Mouse (Mus musculus) macrophage (primary cell): ENCODE measurements around the gene Zmynd8. TPM values are rescaled to one million over a fixed set of nuclear protein-coding genes. Genes with fewer than 3 reads are reported as not detected.
"Not testable (repeated sequence)": the region's sequence is repeated elsewhere in the genome, so short reads cannot be mapped to it uniquely, and the experiment has no call there.

ENCODE experiments used
- H3K27ac ChIP-seq: fragments of 350-480 bp; formaldehyde crosslinking; 2 replicates; pipeline ENCODE4 v1.9.0; 2021
- H3K36me3 ChIP-seq: fragments of 350-480 bp; formaldehyde crosslinking; 2 replicates; pipeline ENCODE4 v1.9.0; 2021; ENCODE audit errors: inconsistent target
- H3K4me3 ChIP-seq: fragments of 350-480 bp; formaldehyde crosslinking; 2 replicates; pipeline ENCODE4 v1.9.0; 2021; ENCODE audit errors: inconsistent target
- H3K79me2 ChIP-seq: fragments of 350-480 bp; formaldehyde crosslinking; 2 replicates; pipeline ENCODE4 v1.9.0; 2021; ENCODE audit errors: inconsistent target
- WGBS: methylation state at CpG from one replicate; pipeline ENCODE4 v1.1.7; 2026; ENCODE audit warnings: inconsistent platforms; ENCODE audit not compliant: missing documents; 5-methylcytosine and 5-hydroxymethylcytosine counted together
- polyA plus RNA-seq: library from polyadenylated mRNA; stranded (reverse); fragments of 250-400 nt; gene quantifications from 3 replicates; pipeline ENCODE4 v1.2.4, GENCODE M21; 2018; ENCODE audit warnings: inconsistent platforms

Gene Zmynd8
- polyA plus RNA-seq, 1 experiment from 2014 or later, result 95.5 TPM

- Histone ChIP-seq H3K4me3 (no peak overlapping the region), H3K36me3 (peaks cover 81% of the 10 kb centered on the region), H3K27ac (no peak overlapping the region), H3K79me2 (peaks cover 57% of the 10 kb centered on the region; the same call in 1 of the 2 replicates)
- WGBS, result 84% methylated on average over 22 of the region's 28 CpGs
Observed at GRCm38 (mm10) chr2:165815103-165815880, 83.5 kb downstream of the Zmynd8 start.

GRCm38 (mm10) chr2:165812889-165813288, 85.9 kb downstream of the Zmynd8 start:
- Histone ChIP-seq H3K36me3 (peaks cover 90% of the 10 kb centered on the region), H3K27ac (no peak overlapping the region), H3K4me3 (no peak overlapping the region), H3K79me2 (peaks cover 56% of the 10 kb centered on the region; the same call in 1 of the 2 replicates)
- WGBS, result 96% methylated on average over 8 of the region's 8 CpGs

- WGBS, result 83% methylated on average over 5 of the region's 5 CpGs
- Histone ChIP-seq H3K27ac (no peak overlapping the region), H3K79me2 (peaks cover 44% of the 10 kb centered on the region; the same call in 1 of the 2 replicates), H3K36me3 (peaks cover 87% of the 10 kb centered on the region), H3K4me3 (no peak overlapping the region)
Observed at GRCm38 (mm10) chr2:165811536-165811935, 87.3 kb downstream of the Zmynd8 start.

- no peak overlapping the region for H3K27ac ChIP-seq
- peaks cover 93% of the 10 kb centered on the region for H3K36me3 ChIP-seq
- 92% methylated on average over 5 of the region's 5 CpGs for WGBS
- H3K4me3 ChIP-seq, result no peak overlapping the region
- H3K79me2 ChIP-seq, result peaks cover 58% of the 10 kb centered on the region; the same call in 1 of the 2 replicates
Observed at GRCm38 (mm10) chr2:165809901-165810477, 88.8 kb downstream of the Zmynd8 start.

GRCm38 (mm10) chr2:165809091-165809490, 89.7 kb downstream of the Zmynd8 start:
- Histone ChIP-seq H3K36me3 (peaks cover 95% of the 10 kb centered on the region), H3K4me3 (no peak overlapping the region), H3K27ac (no peak overlapping the region), H3K79me2 (peaks cover 65% of the 10 kb centered on the region; the same call in 1 of the 2 replicates)
- WGBS, result 90% methylated on average over 5 of the region's 5 CpGs

- peaks cover 68% of the 10 kb centered on the region; the same call in 1 of the 2 replicates for H3K79me2 ChIP-seq
- no peak overlapping the region for H3K4me3 ChIP-seq
- H3K27ac ChIP-seq, result no peak overlapping the region
Observed at GRCm38 (mm10) chr2:165808179-165808975, 90.4 kb downstream of the Zmynd8 start.

GRCm38 (mm10) chr2:165800174-165800573, 98.6 kb downstream of the Zmynd8 start:
- WGBS, result 93% methylated on average over 3 of the region's 3 CpGs
- not testable (repeated sequence) for H3K27ac ChIP-seq, H3K4me3 ChIP-seq
- peaks cover 42% of the 10 kb centered on the region; the same call in 1 of the 2 replicates for H3K79me2 ChIP-seq
- peaks cover 50% of the 10 kb centered on the region for H3K36me3 ChIP-seq

More at GRCm38 (mm10) chr2:165808179-165808975, 90.4 kb downstream of the Zmynd8 start:
- peaks cover 90% of the 10 kb centered on the region for H3K36me3 ChIP-seq
- WGBS, result 92% methylated on average over 12 of the region's 12 CpGs

GRCm38 (mm10) chr2:165797876-165798275, 100.9 kb downstream of the Zmynd8 start:
- WGBS, result 92% methylated on average over 7 of the region's 8 CpGs
- Histone ChIP-seq H3K4me3 (no peak overlapping the region), H3K36me3 (peaks cover 40% of the 10 kb centered on the region), H3K27ac (no peak overlapping the region), H3K79me2 (peaks cover 25% of the 10 kb centered on the region; the same call in 1 of the 2 replicates)

GRCm38 (mm10) chr2:165793283-165793638, 105.6 kb downstream of the Zmynd8 start:
- 13% methylated on average over 3 of the region's 3 CpGs for WGBS
- Histone ChIP-seq H3K79me2 (peaks cover 4% of the 10 kb centered on the region; the same call in 1 of the 2 replicates), H3K27ac (peak overlapping the region; percentile 61), H3K4me3 (no peak overlapping the region), H3K36me3 (peaks cover 51% of the 10 kb centered on the region)

GRCm38 (mm10) chr2:165792431-165793282, 106.2 kb downstream of the Zmynd8 start:
- peaks cover 4% of the 10 kb centered on the region; the same call in 1 of the 2 replicates for H3K79me2 ChIP-seq
- peak overlapping the region; percentile 61 for H3K27ac ChIP-seq
- no peak overlapping the region for H3K4me3 ChIP-seq
- H3K36me3 ChIP-seq, result peaks cover 55% of the 10 kb centered on the region
- WGBS, result 42% methylated on average over 25 of the region's 25 CpGs

- peaks cover 4% of the 10 kb centered on the region; the same call in 1 of the 2 replicates for H3K79me2 ChIP-seq
- H3K4me3 ChIP-seq, result no peak overlapping the region
- H3K27ac ChIP-seq, result peak overlapping the region; percentile 61
- H3K36me3 ChIP-seq, result peaks cover 61% of the 10 kb centered on the region
- 67% methylated on average over 9 of the region's 9 CpGs for WGBS
Observed at GRCm38 (mm10) chr2:165791657-165792056, 107.2 kb downstream of the Zmynd8 start.

GRCm38 (mm10) chr2:165791026-165791425, 107.8 kb downstream of the Zmynd8 start:
- Histone ChIP-seq H3K79me2 (peaks cover 4% of the 10 kb centered on the region; the same call in 1 of the 2 replicates), H3K36me3 (peaks cover 65% of the 10 kb centered on the region), H3K27ac (no peak overlapping the region), H3K4me3 (no peak overlapping the region)
- 96% methylated on average over 6 of the region's 7 CpGs for WGBS

- Histone ChIP-seq H3K4me3 (no peak overlapping the region), H3K36me3 (peaks cover 76% of the 10 kb centered on the region), H3K27ac (no peak overlapping the region), H3K79me2 (peaks cover 4% of the 10 kb centered on the region; the same call in 1 of the 2 replicates)
- WGBS, result 100% methylated on average over 3 of the region's 3 CpGs
Observed at GRCm38 (mm10) chr2:165789667-165790066, 109.1 kb downstream of the Zmynd8 start.
